Mouse (Mus musculus) cerebellum, adult 18-20 months (tissue): ENCODE measurements around the gene Tyr.
"Not testable (repeated sequence)": the region's sequence is repeated elsewhere in the genome, so short reads cannot be mapped to it uniquely, and the experiment has no call there.

Source experiments
- DNase-seq, 2 experiments: peaks; one replicate each; pipeline ENCODE4 v3.0.0; 2021

Tyr gene

GRCm38 (mm10) chr7:87493412-87493811 lies at the start of gene Tyr:
Tyr (minus strand) TSS chr7:87493512.
- no peak for DNase-seq

- no peak for DNase-seq
These were observed 45.7 kb upstream of the Tyr start for GRCm38 (mm10) chr7:87539031-87539430.

DNA sequence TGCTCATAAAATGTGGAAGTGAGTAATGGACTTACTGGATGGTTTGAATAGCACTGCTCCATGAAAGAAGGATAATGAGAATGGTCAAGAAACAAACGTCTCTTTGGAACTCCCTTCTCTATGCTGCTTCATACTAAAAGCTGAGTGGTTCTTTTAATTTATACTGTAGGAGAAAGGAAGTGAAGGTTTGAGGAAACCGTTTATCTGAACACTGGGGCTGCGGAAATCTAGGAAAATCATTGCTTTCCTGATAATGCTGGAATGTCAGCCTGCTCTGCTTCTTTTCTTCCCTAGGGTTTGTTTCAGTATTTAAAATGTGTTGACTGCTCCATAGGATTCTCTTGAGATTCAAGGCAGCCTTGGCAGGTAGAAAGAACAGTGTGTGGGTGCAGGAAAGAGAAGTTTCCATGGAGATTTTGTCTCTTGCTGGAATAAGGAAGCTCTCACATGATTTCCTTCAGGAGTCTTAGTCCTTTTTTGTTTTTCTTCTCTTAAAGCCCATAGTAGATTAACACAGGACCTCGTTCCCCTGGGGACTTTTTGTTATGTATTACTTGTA lies 891 bp upstream of the Tyr start:
- DNase-seq: no peak

DNA sequence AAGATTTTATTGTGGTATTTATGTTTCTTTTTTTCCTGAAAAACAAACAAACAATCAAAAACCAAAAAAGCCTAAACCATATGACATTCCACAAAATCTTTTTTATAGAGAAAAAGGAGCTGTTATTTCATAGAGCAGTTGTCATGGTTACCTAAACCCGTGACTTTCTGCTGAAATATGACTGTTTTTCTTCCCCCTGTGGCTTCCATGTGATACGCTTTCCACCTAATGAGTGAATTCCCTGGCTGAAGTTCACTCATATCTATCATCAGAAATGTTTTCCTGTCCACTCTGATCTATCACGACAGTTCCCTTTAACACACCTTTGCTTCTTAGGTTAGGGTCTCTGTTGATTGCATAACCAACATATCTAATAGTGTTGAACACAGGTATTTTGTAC lies 5.3 kb downstream of the Tyr start:
- DNase-seq: no peak

GRCm38 (mm10) chr7:87413271-87413670 lies 80.0 kb downstream of the Tyr start:
- no peak for DNase-seq

DNA sequence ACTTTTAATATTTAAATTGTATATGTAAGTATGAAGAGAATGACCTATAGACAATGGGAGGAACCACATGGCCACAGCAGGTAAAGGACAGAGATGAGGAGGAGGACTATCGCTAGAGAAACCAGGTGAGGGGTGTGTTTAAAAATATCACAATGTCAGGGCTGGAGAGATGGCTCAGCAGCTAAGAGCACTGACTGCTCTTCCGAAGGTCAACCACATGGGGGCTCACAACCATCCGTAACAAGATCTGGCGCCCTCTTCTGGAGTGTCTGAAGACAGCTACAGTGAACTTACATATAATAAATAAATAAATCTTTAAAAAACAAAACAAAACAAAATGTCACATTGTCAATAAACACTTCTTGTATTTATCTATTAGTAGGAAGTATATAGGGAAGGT lies 81.9 kb downstream of the Tyr start:
- DNase-seq: not testable (repeated sequence)

DNA sequence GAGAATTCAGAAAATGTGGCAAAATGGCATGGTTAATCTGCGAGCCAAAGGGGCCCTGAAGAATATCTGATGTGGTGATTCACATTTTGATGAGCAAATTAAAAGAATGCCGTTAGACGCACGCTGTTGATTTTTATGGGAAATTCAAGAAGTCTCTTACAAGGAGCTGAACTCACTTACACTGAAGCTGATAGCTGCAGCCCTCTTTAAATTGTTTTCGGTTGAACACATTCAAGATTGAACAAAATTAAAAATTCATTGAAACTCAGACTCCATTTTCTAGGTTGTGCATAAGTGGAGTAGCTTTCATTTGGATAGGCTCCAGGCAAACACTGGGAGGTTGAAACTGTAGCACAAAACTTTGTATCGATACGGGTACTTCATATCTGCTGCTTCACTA lies 96.3 kb downstream of the Tyr start:
- DNase-seq: no peak

DNA sequence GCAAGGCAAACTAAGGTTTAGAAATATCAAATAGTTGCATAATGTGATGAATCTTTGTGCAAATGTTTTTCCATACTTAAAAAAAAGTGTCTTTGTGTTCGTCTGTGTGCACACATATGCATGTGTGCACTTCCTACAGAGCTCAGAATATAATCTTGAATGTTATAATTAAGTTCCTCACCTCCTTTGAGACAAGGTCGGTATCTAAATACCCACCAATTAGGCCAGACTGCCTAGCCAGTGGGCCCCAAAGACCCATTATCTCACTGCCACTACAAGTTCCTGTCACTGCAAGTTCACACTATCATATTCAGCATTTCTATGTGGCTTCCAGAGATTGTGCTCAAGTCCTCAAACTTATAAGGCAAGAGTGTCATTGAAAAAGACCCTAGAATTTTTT lies 118.4 kb downstream of the Tyr start:
- no peak for DNase-seq
